19 mouse cellular contexts compared by ENCODE assay signal in genomic region chr3:21553859-21554258, GRCm38 (mm10).
A peak's percentile ranks its signal among the peaks of the same experiment; 100 is the strongest.
DNase-seq lines count a peak whose midpoint lies in the region; ATAC-seq and TF ChIP-seq lines count a peak whose summit lies in the region.
"Had no signal": no experiment of that assay in that cellular context is flagged by ENCODE, and none has a peak within 500 bp of the region (broad histone marks: within the 10 kb centered on the region; RNA-seq: fewer than 3 reads in every experiment).

No protein-coding gene starts in this region.

- H3K27ac ChIP-seq in hindbrain, embryonic 13.5 days, result peak overlapping the region; percentile 78
- H3K27ac ChIP-seq in hindbrain, postnatal 0 days, result no peak overlapping the region
- peak overlapping the region; percentile 59; the same call in 1 of the 2 replicates for H3K27ac ChIP-seq in forebrain, embryonic 14.5 days (ENCODE audit: low read depth, low read length)
- peak overlapping the region; percentile 68 for H3K27ac ChIP-seq in midbrain, embryonic 12.5 days (replicated peaks)
- no peak overlapping the region for H3K27ac ChIP-seq in stomach, postnatal 0 days (replicated peaks)
- H3K27ac ChIP-seq: embryonic facial prominence, embryonic 13.5 days; intestine, embryonic 15.5 days; kidney, embryonic 15.5 days; limb, embryonic 13.5 days; liver, embryonic 15.5 days had no signal

- TF ChIP-seq CTCF in hindbrain, postnatal 0 days (IDR thresholded peaks at IDR 0.05; ENCODE audit: low read depth), result no peak
- no peak for TF ChIP-seq CTCF in stomach, postnatal 0 days (IDR thresholded peaks at IDR 0.05; ENCODE audit: low read depth)

- no peak overlapping the region for H3K4me3 ChIP-seq in hindbrain, embryonic 13.5 days
- no peak overlapping the region for H3K4me3 ChIP-seq in hindbrain, postnatal 0 days (ENCODE audit: low read length)
- no peak overlapping the region for H3K4me3 ChIP-seq in forebrain, embryonic 14.5 days (ENCODE audit: low read depth, low read length)
- H3K4me3 ChIP-seq in midbrain, embryonic 12.5 days, result no peak overlapping the region
- no peak overlapping the region for H3K4me3 ChIP-seq in stomach, postnatal 0 days (ENCODE audit: low read depth, low read length)
- H3K4me3 ChIP-seq: embryonic facial prominence, embryonic 13.5 days; heart, embryonic 12.5 days; intestine, embryonic 15.5 days; kidney, embryonic 15.5 days; limb, embryonic 13.5 days; liver, embryonic 15.5 days had no signal

- no peak for ATAC-seq in hindbrain, embryonic 13.5 days (ENCODE audit: low FRiP score)
- ATAC-seq in hindbrain, postnatal 0 days, result no peak
- ATAC-seq in forebrain, embryonic 14.5 days, result no peak
- no peak for ATAC-seq in midbrain, embryonic 12.5 days (ENCODE audit: low FRiP score, low read depth)
- ATAC-seq in stomach, postnatal 0 days (ENCODE audit: low FRiP score, low TSS enrichment), result no peak

- no peaks in the 10 kb centered on the region for H3K9me3 ChIP-seq in hindbrain, embryonic 13.5 days
- H3K9me3 ChIP-seq in hindbrain, postnatal 0 days (ENCODE audit: low read length), result no peaks in the 10 kb centered on the region
- H3K9me3 ChIP-seq in forebrain, embryonic 14.5 days (replicated peaks; ENCODE audit: control insufficient read depth, low read length), result no peaks in the 10 kb centered on the region
- no peaks in the 10 kb centered on the region for H3K9me3 ChIP-seq in midbrain, embryonic 12.5 days
- no peaks in the 10 kb centered on the region for H3K9me3 ChIP-seq in stomach, postnatal 0 days (ENCODE audit: control insufficient read depth, low read length)
- H3K9me3 ChIP-seq: embryonic facial prominence, embryonic 13.5 days; heart, embryonic 12.5 days; intestine, embryonic 15.5 days; kidney, embryonic 15.5 days; limb, embryonic 13.5 days; liver, embryonic 15.5 days had no signal

- H3K4me2 ChIP-seq in hindbrain, embryonic 13.5 days, result no peak overlapping the region
- no peak overlapping the region for H3K4me2 ChIP-seq in hindbrain, postnatal 0 days (ENCODE audit: low read depth, low read length)
- H3K4me2 ChIP-seq in forebrain, embryonic 14.5 days (ENCODE audit: low read length), result no peak overlapping the region
- no peak overlapping the region for H3K4me2 ChIP-seq in midbrain, embryonic 12.5 days (replicated peaks)
- no peak overlapping the region for H3K4me2 ChIP-seq in stomach, postnatal 0 days (replicated peaks; ENCODE audit: low read depth)
- H3K4me2 ChIP-seq: embryonic facial prominence, embryonic 13.5 days; heart, embryonic 12.5 days; intestine, embryonic 15.5 days; kidney, embryonic 15.5 days; limb, embryonic 13.5 days; liver, embryonic 15.5 days had no signal

- no peak for TF ChIP-seq EP300 in stomach, postnatal 0 days (optimal IDR thresholded peaks at IDR 0.05)

- DNase-seq in hindbrain, postnatal 0 days (ENCODE audit: low spot score), result no peak
- DNase-seq in ES-CJ7 (ENCODE audit: low read depth, low spot score), result peak; percentile 14
- DNase-seq in forebrain, embryonic 14.5 days (ENCODE audit: low spot score), result no peak
- no peak for DNase-seq in heart, adult 9 months (ENCODE audit: low spot score in 2 of 2)
- DNase-seq in thymus, postnatal 14 days, result no peak
- DNase-seq in stomach, postnatal 0 days (ENCODE audit: low spot score), result no peak
- DNase-seq: adrenal gland, postnatal 36 days; cerebellum, adult 9-10 months; right cerebral cortex, postnatal 14 days; thymus, postnatal 4 days had no signal

- H3K4me1 ChIP-seq in hindbrain, embryonic 13.5 days (replicated peaks), result peaks cover 30% of the 10 kb centered on the region
- H3K4me1 ChIP-seq in hindbrain, postnatal 0 days (ENCODE audit: insufficient read depth, low read length), result peaks cover 7% of the 10 kb centered on the region
- H3K4me1 ChIP-seq in forebrain, embryonic 14.5 days (ENCODE audit: control insufficient read depth, insufficient read depth, low read length), result peaks cover 15% of the 10 kb centered on the region; the same call in 1 of the 2 replicates
- peaks cover 18% of the 10 kb centered on the region for H3K4me1 ChIP-seq in midbrain, embryonic 12.5 days
- H3K4me1 ChIP-seq in stomach, postnatal 0 days (replicated peaks; ENCODE audit: control insufficient read depth, insufficient read depth), result no peaks in the 10 kb centered on the region
- H3K4me1 ChIP-seq: intestine, embryonic 15.5 days; liver, embryonic 15.5 days had no signal

- H3K36me3 ChIP-seq in hindbrain, embryonic 13.5 days, result no peaks in the 10 kb centered on the region
- H3K36me3 ChIP-seq in hindbrain, postnatal 0 days (ENCODE audit: insufficient read depth, low read length), result no peaks in the 10 kb centered on the region
- no peaks in the 10 kb centered on the region for H3K36me3 ChIP-seq in forebrain, embryonic 14.5 days (ENCODE audit: control insufficient read depth, insufficient read depth, low read length)
- no peaks in the 10 kb centered on the region for H3K36me3 ChIP-seq in midbrain, embryonic 12.5 days
- no peaks in the 10 kb centered on the region for H3K36me3 ChIP-seq in stomach, postnatal 0 days (ENCODE audit: control insufficient read depth, insufficient read depth, low read length)
- H3K36me3 ChIP-seq: embryonic facial prominence, embryonic 13.5 days; heart, embryonic 12.5 days; intestine, embryonic 15.5 days; kidney, embryonic 15.5 days; limb, embryonic 13.5 days; liver, embryonic 15.5 days had no signal

- 31% methylated on average over 1 of the region's 1 CpGs for WGBS in hindbrain, embryonic 13.5 days
- WGBS in hindbrain, postnatal 0 days, result 62% methylated on average over 1 of the region's 1 CpGs
- 41% methylated on average over 1 of the region's 1 CpGs for WGBS in forebrain, embryonic 14.5 days
- 47% methylated on average over 1 of the region's 1 CpGs for WGBS in midbrain, embryonic 12.5 days
- 59% methylated on average over 1 of the region's 1 CpGs for WGBS in stomach, postnatal 0 days

- H3K9ac ChIP-seq in hindbrain, embryonic 13.5 days, result no peak overlapping the region
- no peak overlapping the region for H3K9ac ChIP-seq in hindbrain, postnatal 0 days (replicated peaks; ENCODE audit: low read length)
- H3K9ac ChIP-seq in forebrain, embryonic 14.5 days (ENCODE audit: low read length), result no peak overlapping the region
- no peak overlapping the region for H3K9ac ChIP-seq in midbrain, embryonic 12.5 days (replicated peaks)
- H3K9ac ChIP-seq in stomach, postnatal 0 days (ENCODE audit: low read length), result no peak overlapping the region
- H3K9ac ChIP-seq: embryonic facial prominence, embryonic 13.5 days; heart, embryonic 12.5 days; intestine, embryonic 15.5 days; kidney, embryonic 15.5 days; limb, embryonic 13.5 days; liver, embryonic 15.5 days had no signal

- H3K27me3 ChIP-seq in hindbrain, embryonic 13.5 days, result no peaks in the 10 kb centered on the region
- H3K27me3 ChIP-seq in hindbrain, postnatal 0 days (ENCODE audit: insufficient read depth, low read length), result no peaks in the 10 kb centered on the region
- H3K27me3 ChIP-seq in forebrain, embryonic 14.5 days (replicated peaks; ENCODE audit: control insufficient read depth, insufficient read depth, low read length), result no peaks in the 10 kb centered on the region
- H3K27me3 ChIP-seq in midbrain, embryonic 12.5 days, result no peaks in the 10 kb centered on the region
- no peaks in the 10 kb centered on the region for H3K27me3 ChIP-seq in stomach, postnatal 0 days (ENCODE audit: control insufficient read depth, insufficient read depth, low read length)
- H3K27me3 ChIP-seq: CH12.LX; embryonic facial prominence, embryonic 13.5 days; heart, embryonic 12.5 days; intestine, embryonic 15.5 days; kidney, embryonic 15.5 days; limb, embryonic 13.5 days; liver, embryonic 15.5 days had no signal

Comparison
In these comparisons a context has a peak if more than half of its experiments do, and no peak if none do; other contexts are left out.
1. H3K27ac ChIP-seq: peak in hindbrain, embryonic 13.5 days (single experiment), forebrain, embryonic 14.5 days (single experiment) and midbrain, embryonic 12.5 days (single experiment); none in hindbrain, postnatal 0 days (single experiment) and stomach, postnatal 0 days (single experiment).